Mouse (Mus musculus) limb, embryonic 10.5 days (tissue): ENCODE measurements at regions not wholly inside any gene's neighbourhood (a gene's known extent, or its start where the extent isn't known, plus 50 kb on each side); places are given as distances from the start of the nearest gene placed in this dataset.

Experiments
- DNase-seq: peaks from one replicate; pipeline ENCODE4 v3.0.0-alpha.2; 2017; ENCODE audit warnings: low spot score
- H3K27ac ChIP-seq: fragments of 300-500 bp; sonication (generic); 2 replicates; pipeline ENCODE4 v1.5.1; 2016; ENCODE audit warnings: mild to moderate bottlenecking
- H3K27me3 ChIP-seq: fragments of 300-500 bp; sonication (generic); 2 replicates; pipeline ENCODE4 v1.6.1; 2016; ENCODE audit warnings: low read depth, mild to moderate bottlenecking; ENCODE audit not compliant: poor library complexity, severe bottlenecking
- H3K36me3 ChIP-seq: fragments of 300-500 bp; sonication (generic); 2 replicates; pipeline ENCODE4 v1.6.1; 2016; ENCODE audit warnings: mild to moderate bottlenecking, moderate library complexity
- H3K4me1 ChIP-seq: fragments of 300-500 bp; sonication (generic); 2 replicates; pipeline ENCODE4 v1.6.1; 2016
- H3K4me3 ChIP-seq: fragments of 300-500 bp; sonication (generic); 2 replicates; pipeline ENCODE4 v1.5.1; 2016; ENCODE audit warnings: mild to moderate bottlenecking, moderate library complexity
- H3K9me3 ChIP-seq: fragments of 300-500 bp; sonication (generic); replicated peaks from 2 replicates; pipeline ENCODE4 v1.6.1; 2016; ENCODE audit warnings: mild to moderate bottlenecking
- WGBS: fragments of 180-500 bp; shearing (Covaris S2); methylation state at CpG from one replicate; pipeline ENCODE4 v1.1.7; 2016; 5-methylcytosine and 5-hydroxymethylcytosine counted together
- microRNA counts: library from miRNA; unstranded; fragments of <30 nt; microRNA quantifications from one replicate; lab custom pipeline; 2017
- microRNA-seq: library from miRNA; unstranded; fragments of <30 nt; microRNA quantifications from one replicate; pipeline ENCODE4, GENCODE M21; 2017

GRCm38 (mm10) chr6:51369771-51370170, 62.7 kb upstream of the Nfe2l3 start:
- Histone ChIP-seq H3K9me3 (no peaks in the 10 kb centered on the region), H3K4me1 (peaks cover 17% of the 10 kb centered on the region; the same call in 1 of the 2 replicates), H3K4me3 (no peak overlapping the region), H3K27ac (peak overlapping the region; percentile 34; the same call in 1 of the 2 replicates), H3K27me3 (no peaks in the 10 kb centered on the region), H3K36me3 (no peaks in the 10 kb centered on the region)
- no peak for DNase-seq
- 78% methylated on average over 6 of the region's 6 CpGs for WGBS

- Histone ChIP-seq H3K4me3 (no peak overlapping the region), H3K9me3 (no peaks in the 10 kb centered on the region), H3K27me3 (no peaks in the 10 kb centered on the region), H3K36me3 (no peaks in the 10 kb centered on the region), H3K27ac (0 out of 2 replicates have a peak overlapping the region, but pooled peaks have one; percentile 30), H3K4me1 (peaks cover 17% of the 10 kb centered on the region; the same call in 1 of the 2 replicates)
- WGBS = 71% methylated on average over 7 of the region's 7 CpGs
- no peak for DNase-seq
These were observed 60.1 kb upstream of the Nfe2l3 start for GRCm38 (mm10) chr6:51372357-51372756.

- peak overlapping the region; percentile 93; the same call in 1 of the 2 replicates for H3K27ac ChIP-seq
- H3K9me3 ChIP-seq = no peaks in the 10 kb centered on the region
- 86% methylated on average over 3 of the region's 3 CpGs for WGBS
- no peaks in the 10 kb centered on the region for H3K36me3 ChIP-seq
- no peak overlapping the region for H3K4me3 ChIP-seq
- DNase-seq = no peak
- no peaks in the 10 kb centered on the region for H3K27me3 ChIP-seq
- peaks cover 19% of the 10 kb centered on the region for H3K4me1 ChIP-seq
These were observed 54.0 kb upstream of the Nfe2l3 start for GRCm38 (mm10) chr6:51378436-51378835.

GRCm38 (mm10) chr6:51379074-51379473, 53.4 kb upstream of the Nfe2l3 start:
- WGBS = 29% methylated on average over 5 of the region's 5 CpGs
- no peaks in the 10 kb centered on the region for H3K27me3 ChIP-seq
- peak overlapping the region; percentile 93 for H3K27ac ChIP-seq
- H3K36me3 ChIP-seq = no peaks in the 10 kb centered on the region
- no peak for DNase-seq
- H3K4me3 ChIP-seq = peak overlapping the region; percentile 52
- H3K9me3 ChIP-seq = no peaks in the 10 kb centered on the region
- H3K4me1 ChIP-seq = peaks cover 19% of the 10 kb centered on the region

- Histone ChIP-seq H3K27ac (peak overlapping the region; percentile 93), H3K4me3 (peak overlapping the region; percentile 52), H3K4me1 (peaks cover 23% of the 10 kb centered on the region), H3K36me3 (no peaks in the 10 kb centered on the region), H3K27me3 (no peaks in the 10 kb centered on the region), H3K9me3 (no peaks in the 10 kb centered on the region)
- WGBS = 9% methylated on average over 36 of the region's 36 CpGs
- peak; percentile 85 for DNase-seq
These were observed 52.8 kb upstream of the Nfe2l3 start for GRCm38 (mm10) chr6:51379560-51380274.

GRCm38 (mm10) chr6:51380275-51380575, 52.2 kb upstream of the Nfe2l3 start:
- Histone ChIP-seq H3K27ac (no peak overlapping the region; the same call in 1 of the 2 replicates), H3K4me3 (peak overlapping the region; percentile 52; the same call in 1 of the 2 replicates), H3K4me1 (peaks cover 23% of the 10 kb centered on the region)

GRCm38 (mm10) chr6:51381465-51381864, 51.0 kb upstream of the Nfe2l3 start:
- no peak for DNase-seq
- Histone ChIP-seq H3K9me3 (no peaks in the 10 kb centered on the region), H3K4me1 (peaks cover 23% of the 10 kb centered on the region), H3K36me3 (no peaks in the 10 kb centered on the region), H3K27ac (peak overlapping the region; percentile 36; the same call in 1 of the 2 replicates), H3K27me3 (no peaks in the 10 kb centered on the region), H3K4me3 (no peak overlapping the region)
- WGBS = 50% methylated on average over 9 of the region's 9 CpGs

More at GRCm38 (mm10) chr6:51380275-51380575, 52.2 kb upstream of the Nfe2l3 start:
- Histone ChIP-seq H3K9me3 (no peaks in the 10 kb centered on the region), H3K36me3 (no peaks in the 10 kb centered on the region), H3K27me3 (no peaks in the 10 kb centered on the region)
- no peak for DNase-seq
- 92% methylated on average over 4 of the region's 4 CpGs for WGBS

MicroRNAs in the stretch of these regions (microRNA counts, 519-probe panel; counts per million panel counts)
- 6,567 counts per million, percentile 96 among the panel's probes with 10 or more counts for microRNA mmu-miR-148a (lab: Ali Mortazavi, UCI)

Small RNAs in the stretch of these regions (microRNA-seq; reads per million reads assigned to microRNA genes)
- 565 reads per million, percentile 68 among the genes with 10 or more reads in this experiment for gene Mir148a
